Mouse (Mus musculus): ENCODE data around the gene Pygb. TPM values are rescaled to one million over a fixed set of nuclear protein-coding genes. Genes with fewer than 3 reads are reported as not detected.

Gene Pygb
- polyA plus RNA-seq, 1 experiment from 2014 or later, result 99.8 TPM

Other genes starting within 250 kb of the Pygb start
- 0.64 TPM in 1 of 2 replicates, not detected in the other for gene Cst7, start 216.3 kb upstream of the Pygb start, polyA plus RNA-seq (2015; fragmentation: Nextera tagmentation; extraction: Ambion mirVana)
- gene Apmap, start 178.2 kb upstream of the Pygb start, polyA plus RNA-seq (2015; fragmentation: Nextera tagmentation; extraction: Ambion mirVana), result 40.9 and 41.0 TPM in 2 replicates
- 25.9 and 26.3 TPM in 2 replicates for gene Acss1, start 118.2 kb upstream of the Pygb start, polyA plus RNA-seq (2015; fragmentation: Nextera tagmentation; extraction: Ambion mirVana)
- gene Vsx1, start 97.4 kb upstream of the Pygb start, polyA plus RNA-seq (2015; fragmentation: Nextera tagmentation; extraction: Ambion mirVana), result not detected in 2 replicates
- gene Entpd6, start 37.7 kb upstream of the Pygb start, polyA plus RNA-seq (2015; fragmentation: Nextera tagmentation; extraction: Ambion mirVana), result 46.3 and 49.7 TPM in 2 replicates
- gene Abhd12, start 118.0 kb downstream of the Pygb start, polyA plus RNA-seq (2015; fragmentation: Nextera tagmentation; extraction: Ambion mirVana), result 97.7 and 98.2 TPM in 2 replicates
- gene Gins1, start 118.7 kb downstream of the Pygb start, polyA plus RNA-seq (2015; fragmentation: Nextera tagmentation; extraction: Ambion mirVana), result 30.4 and 33.4 TPM in 2 replicates